Mouse (Mus musculus): ENCODE data around the gene Myoz1. TPM values are rescaled to one million over a fixed set of nuclear protein-coding genes. Genes with fewer than 3 reads are reported as not detected.
A peak's percentile ranks its signal among the peaks of the same experiment; 100 is the strongest.

The Myoz1 gene
- total and polyA plus RNA-seq, 3 experiments = 1.7 to 2.6 (median 2.4) TPM

DNA sequence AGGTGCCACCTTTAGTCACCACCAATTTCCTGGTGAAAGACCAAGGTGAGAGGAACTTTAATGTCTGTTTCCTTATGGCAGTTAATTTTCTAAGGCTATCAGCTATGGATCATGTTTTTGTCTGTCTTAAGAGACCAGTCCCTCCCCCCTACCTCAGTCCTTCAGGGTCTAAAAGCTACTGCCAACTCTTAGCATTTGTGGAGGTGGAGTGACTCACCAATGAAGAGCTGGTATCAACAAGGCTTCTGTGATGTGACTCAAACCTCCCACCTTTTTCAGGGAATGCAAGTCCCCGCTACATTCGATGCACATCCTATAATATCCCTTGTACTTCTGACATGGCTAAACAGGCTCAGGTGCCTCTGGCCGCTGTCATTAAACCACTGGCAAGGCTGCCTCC, 30.2 kb upstream of the Myoz1 start:
- H3K79me2 ChIP-seq (replicated peaks; ENCODE audit: control insufficient read depth, extremely low read depth, insufficient read depth, poor library complexity, severe bottlenecking) = no peaks in the 10 kb centered on the region
- H3K4me1 ChIP-seq (ENCODE audit: control insufficient read depth in 1 of 2, insufficient read depth in 2 of 2) = peaks cover 9 to 10% of the 10 kb centered on the region in 2 experiments
- no peak overlapping the region for H3K4me2 ChIP-seq (ENCODE audit: insufficient read depth, low read depth, poor library complexity, severe bottlenecking)
- H3K36me3 ChIP-seq (replicated peaks in 1 of 2; ENCODE audit: control insufficient read depth in 1 of 2, insufficient read depth in 1 of 2, low read length in 1 of 2) = peaks cover 90 to 99% of the 10 kb centered on the region in 2 experiments
- in situ Hi-C loops (cut with MboI; ENCODE audit: low pct_ligation_motif_present, low pct_unique_long_range_greater_than_20kb, low sequenced_read_pairs) = no loop called here
- TF ChIP-seq MEF2A (IDR thresholded peaks at IDR 0.05; ENCODE audit: borderline replicate concordance, low read depth, low read length) (no peak), TCF12 (IDR thresholded peaks at IDR 0.05; ENCODE audit: low read depth, low read length) (no peak), BHLHE40 (IDR thresholded peaks at IDR 0.05; ENCODE audit: low read depth, low read length) (no peak), POLR2A (IDR thresholded peaks at IDR 0.05; ENCODE audit: low read depth, low read length) (no peak), CTCF (conservative IDR thresholded peaks at IDR 0.05 in 1 of 2, IDR thresholded peaks at IDR 0.05 in 1 of 2; ENCODE audit: low read depth in 2 of 2, low read length in 2 of 2) (no peak), ZNF384 (IDR thresholded peaks at IDR 0.05; ENCODE audit: low read depth, low read length) (no peak), POLR2AphosphoS2 (IDR thresholded peaks at IDR 0.05; ENCODE audit: low read depth, low read length) (no peak), SMC3 (IDR thresholded peaks at IDR 0.05; ENCODE audit: low read depth, low read length) (no peak), UBTF (IDR thresholded peaks at IDR 0.05; ENCODE audit: low read depth, low read length) (no peak), RCOR1 (conservative IDR thresholded peaks at IDR 0.05; ENCODE audit: low read depth, low read length) (no peak), NRF1 (IDR thresholded peaks at IDR 0.05; ENCODE audit: low read depth, low read length) (no peak), E2F4 (IDR thresholded peaks at IDR 0.05; ENCODE audit: insufficient replicate concordance, low read depth, low read length) (no peak), MAFK (IDR thresholded peaks at IDR 0.05; ENCODE audit: insufficient replicate concordance, low read length) (no peak)
- no peak overlapping the region for H3K4me3 ChIP-seq (replicated peaks in 1 of 3; ENCODE audit: low read depth in 2 of 3, low read length in 2 of 3, poor library complexity in 1 of 3)
- H3K27ac ChIP-seq (ENCODE audit: insufficient read depth, low read depth) = no peak overlapping the region
- no peak overlapping the region for H3K9ac ChIP-seq (ENCODE audit: insufficient read depth, low read depth)
- no peak for DNase-seq (ENCODE audit: extremely low read depth)
- no peaks in the 10 kb centered on the region for H3K27me3 ChIP-seq (replicated peaks)
- no peaks in the 10 kb centered on the region for H3K9me3 ChIP-seq (replicated peaks; ENCODE audit: low read length)
- dilution Hi-C loops (cut with MboI; ENCODE audit: extremely low pct_ligation_motif_present, extremely low pct_unique_long_range_greater_than_20kb, low sequenced_read_pairs) = no loop called here

DNA sequence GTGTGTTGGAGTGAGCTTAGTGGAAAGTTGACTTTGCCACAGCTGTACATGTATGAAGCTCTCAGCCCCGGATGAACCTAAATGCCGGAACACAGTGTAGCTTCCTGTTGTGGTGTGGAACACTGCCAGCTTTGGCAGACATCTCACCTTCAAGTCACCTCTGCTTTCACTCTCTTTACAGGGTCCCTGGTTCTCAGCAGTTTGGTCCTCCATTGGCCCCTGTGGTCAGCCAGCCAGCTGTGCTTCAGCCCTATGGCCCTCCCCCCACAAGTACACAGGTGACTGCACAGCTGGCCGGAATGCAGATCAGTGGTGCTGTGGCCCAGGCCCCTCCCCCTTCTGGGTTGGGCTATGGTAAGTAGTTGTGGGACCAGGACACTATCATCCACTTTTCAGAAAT, 26.2 kb upstream of the Myoz1 start:
- H3K4me3 ChIP-seq (replicated peaks in 1 of 3; ENCODE audit: low read depth in 2 of 3, low read length in 2 of 3, poor library complexity in 1 of 3) = no peak overlapping the region
- H3K27me3 ChIP-seq (replicated peaks) = no peaks in the 10 kb centered on the region
- peaks cover 4% of the 10 kb centered on the region; the same call in 1 of the 2 replicates for H3K79me2 ChIP-seq (replicated peaks; ENCODE audit: control insufficient read depth, extremely low read depth, insufficient read depth, poor library complexity, severe bottlenecking)
- H3K9ac ChIP-seq (ENCODE audit: insufficient read depth, low read depth) = no peak overlapping the region
- peaks cover 14 to 18% of the 10 kb centered on the region in 2 experiments for H3K4me1 ChIP-seq (ENCODE audit: control insufficient read depth in 1 of 2, insufficient read depth in 2 of 2)
- H3K9me3 ChIP-seq (replicated peaks; ENCODE audit: low read length) = no peaks in the 10 kb centered on the region
- H3K4me2 ChIP-seq (ENCODE audit: insufficient read depth, low read depth, poor library complexity, severe bottlenecking) = no peak overlapping the region
- dilution Hi-C loops (cut with MboI; ENCODE audit: extremely low pct_ligation_motif_present, extremely low pct_unique_long_range_greater_than_20kb, low sequenced_read_pairs) (no loop called here), in situ Hi-C loops (cut with MboI; ENCODE audit: low pct_ligation_motif_present, low pct_unique_long_range_greater_than_20kb, low sequenced_read_pairs) (no loop called here)
- TF ChIP-seq ETS1 (conservative IDR thresholded peaks at IDR 0.05; ENCODE audit: low read depth, low read length) = peak; percentile 45
- TF ChIP-seq NRF1 (IDR thresholded peaks at IDR 0.05; ENCODE audit: low read depth, low read length) = no peak
- TF ChIP-seq TCF12 (IDR thresholded peaks at IDR 0.05; ENCODE audit: low read depth, low read length) = peak; percentile 82
- no peak for DNase-seq (ENCODE audit: extremely low read depth)
- H3K36me3 ChIP-seq (replicated peaks in 1 of 2; ENCODE audit: control insufficient read depth in 1 of 2, insufficient read depth in 1 of 2, low read length in 1 of 2) = peaks cover 90 to 100% of the 10 kb centered on the region in 2 experiments
- peak overlapping the region; percentile 7; the same call in 1 of the 2 replicates for H3K27ac ChIP-seq (ENCODE audit: insufficient read depth, low read depth)

DNA sequence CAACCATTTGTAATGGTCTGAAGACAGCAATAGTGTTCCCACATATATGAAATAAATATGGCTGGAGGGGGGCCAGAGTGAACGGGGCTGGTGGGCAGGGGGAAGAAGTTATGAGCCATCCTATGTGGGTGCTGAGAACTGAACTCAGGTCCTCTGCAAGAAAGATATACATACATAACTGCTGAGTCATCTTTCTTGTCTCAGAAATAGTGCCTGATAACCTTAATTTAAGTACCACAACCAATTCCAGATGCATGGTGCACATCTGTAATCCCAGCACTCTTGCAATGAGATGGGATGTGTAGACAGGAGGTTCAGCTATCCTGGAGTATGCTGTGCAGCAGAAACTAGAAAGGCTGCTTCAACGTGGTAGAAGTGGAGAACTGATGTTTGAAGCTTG, 25.4 kb upstream of the Myoz1 start:
- no peaks in the 10 kb centered on the region for H3K9me3 ChIP-seq (replicated peaks; ENCODE audit: low read length)
- H3K79me2 ChIP-seq (replicated peaks; ENCODE audit: control insufficient read depth, extremely low read depth, insufficient read depth, poor library complexity, severe bottlenecking) = peaks cover 11% of the 10 kb centered on the region
- in situ Hi-C loops (cut with MboI; ENCODE audit: low pct_ligation_motif_present, low pct_unique_long_range_greater_than_20kb, low sequenced_read_pairs) = no loop called here
- no peak overlapping the region for H3K9ac ChIP-seq (ENCODE audit: insufficient read depth, low read depth)
- H3K4me1 ChIP-seq (ENCODE audit: control insufficient read depth in 1 of 2, insufficient read depth in 2 of 2) = peaks cover 14 to 18% of the 10 kb centered on the region in 2 experiments
- no peaks in the 10 kb centered on the region for H3K27me3 ChIP-seq (replicated peaks)
- H3K27ac ChIP-seq (ENCODE audit: insufficient read depth, low read depth) = peak overlapping the region; percentile 39; the same call in 1 of the 2 replicates
- H3K4me3 ChIP-seq (replicated peaks in 1 of 3; ENCODE audit: low read depth in 2 of 3, low read length in 2 of 3, poor library complexity in 1 of 3) = no peak overlapping the region
- no peak overlapping the region for H3K4me2 ChIP-seq (ENCODE audit: insufficient read depth, low read depth, poor library complexity, severe bottlenecking)
- peaks cover 86 to 100% of the 10 kb centered on the region in 2 experiments for H3K36me3 ChIP-seq (replicated peaks in 1 of 2; ENCODE audit: control insufficient read depth in 1 of 2, insufficient read depth in 1 of 2, low read length in 1 of 2)
- no peak for DNase-seq (ENCODE audit: extremely low read depth)
- TF ChIP-seq MAFK (IDR thresholded peaks at IDR 0.05; ENCODE audit: insufficient replicate concordance, low read length) = peak; percentile 55; the same call in 1 of the 2 replicates
- TF ChIP-seq JUND (conservative IDR thresholded peaks at IDR 0.05; ENCODE audit: low read depth, low read length) = no peak
- dilution Hi-C loops (cut with MboI; ENCODE audit: extremely low pct_ligation_motif_present, extremely low pct_unique_long_range_greater_than_20kb, low sequenced_read_pairs) = no loop called here
